Mouse (Mus musculus): Measurements from ENCODE around the gene Kif16b.

Kif16b gene

GRCm38 (mm10) chr2:142876636-142877035 is 24.7 kb downstream of the Kif16b start:
- ATAC-seq (ENCODE audit: insufficient number of reproducible peaks, low FRiP score, low TSS enrichment): no peak

GRCm38 (mm10) chr2:142875936-142876335 is 25.4 kb downstream of the Kif16b start:
- no peak for ATAC-seq (ENCODE audit: insufficient number of reproducible peaks, low FRiP score, low TSS enrichment)

- ATAC-seq (ENCODE audit: insufficient number of reproducible peaks, low FRiP score, low TSS enrichment): no peak
Measured at GRCm38 (mm10) chr2:142874562-142874961, 26.8 kb downstream of the Kif16b start.

- ATAC-seq (ENCODE audit: insufficient number of reproducible peaks, low FRiP score, low TSS enrichment): no peak
Measured at GRCm38 (mm10) chr2:142870055-142870454, 31.3 kb downstream of the Kif16b start.

- no peak for ATAC-seq (ENCODE audit: insufficient number of reproducible peaks, low FRiP score, low TSS enrichment)
Measured at GRCm38 (mm10) chr2:142867481-142867880, 33.9 kb downstream of the Kif16b start.

GRCm38 (mm10) chr2:142860994-142861393 is 40.3 kb downstream of the Kif16b start:
- no peak for ATAC-seq (ENCODE audit: insufficient number of reproducible peaks, low FRiP score, low TSS enrichment)

- peak; percentile 71 for ATAC-seq (ENCODE audit: insufficient number of reproducible peaks, low FRiP score, low TSS enrichment)
Measured at GRCm38 (mm10) chr2:142859452-142859851, 41.9 kb downstream of the Kif16b start.

- ATAC-seq (ENCODE audit: insufficient number of reproducible peaks, low FRiP score, low TSS enrichment): no peak
Measured at GRCm38 (mm10) chr2:142838775-142839174, 62.6 kb downstream of the Kif16b start.

- ATAC-seq (ENCODE audit: insufficient number of reproducible peaks, low FRiP score, low TSS enrichment): no peak
Measured at GRCm38 (mm10) chr2:142838118-142838517, 63.2 kb downstream of the Kif16b start.

GRCm38 (mm10) chr2:142834751-142835150 is 66.6 kb downstream of the Kif16b start:
- ATAC-seq (ENCODE audit: insufficient number of reproducible peaks, low FRiP score, low TSS enrichment): peak; percentile 72

- no peak for ATAC-seq (ENCODE audit: insufficient number of reproducible peaks, low FRiP score, low TSS enrichment)
Measured at GRCm38 (mm10) chr2:142832617-142833422, 68.5 kb downstream of the Kif16b start.

- ATAC-seq (ENCODE audit: insufficient number of reproducible peaks, low FRiP score, low TSS enrichment): peak; percentile 89
Measured at GRCm38 (mm10) chr2:142813033-142813432, 88.3 kb downstream of the Kif16b start.

GRCm38 (mm10) chr2:142803760-142804448 is 97.4 kb downstream of the Kif16b start:
- no peak for ATAC-seq (ENCODE audit: insufficient number of reproducible peaks, low FRiP score, low TSS enrichment)

- ATAC-seq (ENCODE audit: insufficient number of reproducible peaks, low FRiP score, low TSS enrichment): no peak
Measured at GRCm38 (mm10) chr2:142797310-142797709, 104.0 kb downstream of the Kif16b start.

- ATAC-seq (ENCODE audit: insufficient number of reproducible peaks, low FRiP score, low TSS enrichment): no peak
Measured at GRCm38 (mm10) chr2:142775358-142775757, 126.0 kb downstream of the Kif16b start.

GRCm38 (mm10) chr2:142774752-142775151 is 126.6 kb downstream of the Kif16b start:
- ATAC-seq (ENCODE audit: insufficient number of reproducible peaks, low FRiP score, low TSS enrichment): no peak

- ATAC-seq (ENCODE audit: insufficient number of reproducible peaks, low FRiP score, low TSS enrichment): no peak
Measured at GRCm38 (mm10) chr2:142769647-142770121, 131.6 kb downstream of the Kif16b start.

- ATAC-seq (ENCODE audit: insufficient number of reproducible peaks, low FRiP score, low TSS enrichment): no peak
Measured at GRCm38 (mm10) chr2:142764276-142764675, 137.1 kb downstream of the Kif16b start.

GRCm38 (mm10) chr2:142760843-142761242 is 140.5 kb downstream of the Kif16b start:
- no peak for ATAC-seq (ENCODE audit: insufficient number of reproducible peaks, low FRiP score, low TSS enrichment)

GRCm38 (mm10) chr2:142759192-142759591 is 142.1 kb downstream of the Kif16b start:
- no peak for ATAC-seq (ENCODE audit: insufficient number of reproducible peaks, low FRiP score, low TSS enrichment)

GRCm38 (mm10) chr2:142758091-142758765 is 143.1 kb downstream of the Kif16b start:
- ATAC-seq (ENCODE audit: insufficient number of reproducible peaks, low FRiP score, low TSS enrichment): no peak

Data from cerebellum, adult (tissue).